Mouse (Mus musculus): ENCODE data around the gene 5730596B20Rik. TPM values are rescaled to one million over a fixed set of nuclear protein-coding genes. Genes with fewer than 3 reads are reported as not detected.

The 5730596B20Rik gene
- total RNA-seq, 2 experiments from 2014 or later, result not detected

DNA sequence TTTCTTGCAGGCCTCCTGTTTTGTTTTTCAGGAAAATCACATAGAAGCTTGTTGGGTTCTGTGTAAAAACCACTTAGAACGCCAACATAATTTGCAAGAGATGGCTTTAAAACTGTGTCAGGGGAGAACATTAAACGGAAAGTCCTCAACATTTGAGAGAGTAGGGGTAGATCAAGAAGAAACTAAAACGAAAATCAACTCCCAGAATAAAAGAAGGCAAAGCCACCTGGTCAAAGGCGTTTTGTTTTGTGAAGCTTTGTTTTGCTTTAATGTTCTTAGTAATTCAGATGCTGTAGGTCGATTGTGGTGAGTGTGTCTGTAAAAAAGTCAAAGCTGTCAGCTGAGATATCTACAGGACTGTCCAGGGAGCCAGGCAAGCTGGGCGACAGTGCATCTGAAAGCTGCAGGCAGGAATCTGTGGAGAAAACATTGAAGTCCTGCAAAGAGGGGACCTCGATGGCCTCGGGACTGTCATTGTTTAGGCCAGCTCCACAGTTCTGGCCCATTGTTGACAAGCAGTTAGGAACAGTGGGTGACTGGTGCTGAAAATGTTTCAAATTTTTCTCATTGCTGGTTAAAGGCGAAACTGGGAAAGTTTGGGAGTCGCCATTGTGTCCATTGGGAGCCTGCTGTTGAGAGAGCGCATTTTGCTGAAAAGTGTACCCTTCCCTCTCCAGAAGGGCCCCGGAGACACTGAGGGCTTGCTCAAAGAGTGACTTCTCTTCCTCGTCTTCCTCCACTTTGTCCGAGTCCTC is 14.5 kb upstream of the 5730596B20Rik start:
- no peak for DNase-seq

DNA sequence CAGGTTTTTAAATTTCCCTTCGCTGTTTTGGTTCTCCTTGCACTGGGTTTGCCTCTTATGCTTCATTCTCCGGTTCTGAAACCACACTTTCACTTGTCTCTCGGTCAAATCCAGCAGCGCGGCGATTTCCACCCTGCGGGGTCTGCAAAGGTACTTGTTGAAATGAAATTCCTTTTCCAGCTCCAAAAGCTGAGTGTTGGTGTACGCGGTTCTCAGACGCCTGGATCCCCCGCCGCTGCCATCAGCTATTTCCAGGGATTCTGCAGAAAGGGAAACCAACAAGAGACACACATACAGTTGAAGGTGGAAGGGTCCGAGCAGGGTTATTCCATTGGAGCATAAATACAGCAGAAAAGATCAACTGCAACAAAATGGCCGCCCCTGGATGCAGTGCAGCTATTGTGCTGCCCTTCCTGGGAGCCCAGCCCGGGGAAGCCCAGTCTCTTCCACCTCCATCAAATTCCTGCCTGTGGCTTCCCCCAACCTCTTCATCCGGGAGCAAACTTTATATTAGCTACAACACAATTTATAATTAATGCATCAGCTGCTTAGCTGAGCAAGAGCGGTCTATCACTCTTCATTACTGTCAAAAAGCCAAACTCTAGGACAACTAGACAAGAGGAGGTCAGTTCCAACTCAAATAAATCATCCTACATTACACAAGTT is 13.8 kb upstream of the 5730596B20Rik start:
- no peak for DNase-seq

DNA sequence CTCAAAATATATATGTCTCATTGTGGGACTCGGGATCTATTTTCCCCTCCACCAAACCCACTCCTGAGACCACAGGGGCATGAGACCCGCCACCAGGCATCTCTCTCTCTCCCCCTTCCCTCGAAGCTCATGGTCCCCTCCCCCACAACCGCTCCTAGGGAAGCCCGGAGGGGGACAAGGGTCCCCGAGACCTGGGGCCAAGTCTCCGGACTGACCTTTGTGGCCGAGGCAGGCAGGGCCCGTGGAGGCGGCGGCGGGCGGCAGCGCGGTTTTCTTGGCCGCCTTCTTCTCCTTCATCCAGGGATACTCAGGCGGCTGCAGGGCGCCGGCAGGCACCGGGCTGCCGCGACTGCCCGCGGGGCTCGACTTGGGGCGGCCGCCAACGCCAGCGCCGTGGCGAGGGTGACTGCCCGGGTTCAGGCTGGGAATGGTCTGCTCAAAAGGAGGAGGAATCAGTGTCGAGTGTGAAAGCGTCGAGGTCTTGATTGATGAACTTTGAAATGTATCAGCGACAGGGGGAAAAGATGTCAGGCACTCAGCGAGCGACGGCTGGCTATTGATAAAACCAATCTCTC is 13.2 kb upstream of the 5730596B20Rik start:
- DNase-seq, result no peak

DNA sequence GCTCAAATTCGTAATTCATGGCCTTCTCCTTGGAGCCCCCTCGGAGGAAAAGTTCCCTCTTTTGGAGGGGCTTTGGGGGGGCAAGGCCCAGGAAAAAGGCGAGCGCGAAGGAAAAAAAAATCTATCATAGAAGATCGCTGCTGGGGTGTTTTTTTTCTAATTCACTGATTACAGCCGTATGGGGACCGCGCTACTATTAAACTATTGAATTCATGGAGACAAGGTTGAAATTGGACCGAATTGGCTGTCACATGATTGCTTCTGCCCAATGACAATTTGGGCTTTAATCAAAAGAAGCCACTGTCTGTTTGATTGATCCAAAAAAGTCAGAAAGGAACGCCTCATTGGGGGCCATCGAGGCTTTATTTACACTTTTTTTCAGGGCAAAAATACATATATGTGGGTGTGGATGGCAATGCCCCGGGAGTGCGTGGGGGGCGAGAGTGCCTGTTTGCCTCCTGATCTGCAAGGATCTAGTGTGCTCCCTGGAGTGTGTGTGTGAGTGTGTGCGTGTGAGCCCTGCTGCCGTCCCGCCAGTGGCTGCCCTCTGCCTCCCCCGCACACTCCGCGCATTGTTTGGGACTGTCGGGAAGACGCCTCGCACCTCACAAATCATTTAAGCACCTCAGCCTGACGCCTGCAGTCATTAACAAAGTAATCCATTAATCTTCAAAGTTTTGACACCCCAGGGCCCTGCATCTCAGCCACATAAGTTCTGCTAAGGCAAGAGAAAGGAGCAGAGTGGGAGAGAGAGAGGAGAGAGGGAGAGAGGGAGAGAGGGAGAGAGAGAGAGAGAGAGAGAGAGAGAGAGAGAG is 12.5 kb upstream of the 5730596B20Rik start, which contains the start of gene Hoxa2:
Gene Hoxa2 (minus strand): TSS at position 206 of the 815 bp plus-strand sequence.
- DNase-seq, result no peak

DNA sequence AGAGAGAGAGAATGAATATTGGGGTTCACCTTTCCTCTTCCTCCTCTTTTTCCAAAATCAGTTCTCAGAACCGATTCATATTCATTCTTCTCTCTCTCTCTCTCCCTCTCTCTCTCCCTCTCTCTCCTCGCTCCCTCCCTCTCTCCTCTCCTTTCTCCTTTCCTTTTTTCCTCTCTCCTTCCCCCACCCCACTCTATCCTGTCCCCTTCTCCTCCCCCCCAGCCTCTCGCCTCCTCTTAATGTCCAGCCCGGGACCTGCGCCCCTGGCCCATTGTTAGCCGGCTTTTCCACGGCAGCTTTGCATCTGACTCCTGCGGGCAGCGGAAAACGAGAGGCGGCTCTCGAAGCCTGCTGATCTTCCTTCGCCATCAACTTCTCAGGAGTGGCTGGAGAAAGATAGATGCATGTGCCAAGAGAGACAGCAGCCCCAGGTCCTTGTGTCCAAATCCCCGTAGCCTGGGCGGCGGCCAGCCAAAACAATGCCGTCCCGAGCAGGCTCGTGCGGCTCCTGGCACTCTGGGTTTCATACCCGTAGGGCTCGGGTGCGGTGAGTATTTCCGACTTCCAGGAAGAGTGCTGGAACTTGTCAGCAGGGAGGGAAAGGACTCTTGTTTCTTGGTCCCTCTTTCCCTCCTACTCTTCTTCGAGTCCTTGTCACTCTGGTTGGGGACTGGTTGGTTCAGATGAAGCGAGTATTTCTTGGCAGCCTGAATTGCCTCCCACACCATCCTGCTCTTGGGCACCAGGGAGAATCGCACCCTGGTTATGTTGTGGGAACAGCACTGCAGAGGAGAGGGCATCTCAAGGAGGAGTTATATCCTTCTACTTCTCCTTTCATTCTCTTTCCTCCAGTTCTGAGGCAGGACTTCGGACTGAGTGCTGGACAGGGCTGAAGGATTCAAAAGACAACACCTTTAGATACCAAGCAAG is 11.6 kb upstream of the 5730596B20Rik start:
- no peak for DNase-seq

DNA sequence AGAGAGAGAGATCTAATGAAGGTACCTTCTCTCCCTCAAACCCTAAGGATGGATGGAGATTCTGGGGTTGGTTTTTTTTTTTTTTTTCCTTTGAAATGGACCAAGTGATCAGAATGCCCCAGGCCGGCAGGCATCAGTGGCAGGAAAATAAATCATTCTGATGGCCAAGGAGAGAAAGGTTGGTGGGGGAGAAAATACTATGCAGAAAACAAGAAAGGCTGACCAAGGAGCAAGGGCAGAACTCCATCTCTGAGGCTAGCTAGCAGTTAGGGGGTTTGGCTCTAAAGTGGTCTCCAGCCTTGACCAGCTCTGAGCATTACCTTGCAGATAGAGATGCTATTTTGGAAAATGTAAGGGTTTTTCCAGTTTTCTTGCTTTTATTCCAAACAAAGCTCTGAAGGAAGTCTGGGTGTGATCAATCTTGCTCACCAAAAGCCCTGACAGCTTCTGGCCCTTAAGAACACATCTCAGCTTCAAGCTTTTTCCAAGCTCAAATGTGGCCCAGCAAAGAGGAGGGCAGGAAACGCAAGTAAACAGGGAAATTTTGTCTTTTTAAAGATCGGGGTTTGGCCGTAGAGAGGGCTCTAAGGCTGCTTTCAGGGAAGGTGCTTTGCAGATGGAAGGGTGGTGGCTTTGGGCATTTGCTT is 10.7 kb upstream of the 5730596B20Rik start:
- no peak for DNase-seq

DNA sequence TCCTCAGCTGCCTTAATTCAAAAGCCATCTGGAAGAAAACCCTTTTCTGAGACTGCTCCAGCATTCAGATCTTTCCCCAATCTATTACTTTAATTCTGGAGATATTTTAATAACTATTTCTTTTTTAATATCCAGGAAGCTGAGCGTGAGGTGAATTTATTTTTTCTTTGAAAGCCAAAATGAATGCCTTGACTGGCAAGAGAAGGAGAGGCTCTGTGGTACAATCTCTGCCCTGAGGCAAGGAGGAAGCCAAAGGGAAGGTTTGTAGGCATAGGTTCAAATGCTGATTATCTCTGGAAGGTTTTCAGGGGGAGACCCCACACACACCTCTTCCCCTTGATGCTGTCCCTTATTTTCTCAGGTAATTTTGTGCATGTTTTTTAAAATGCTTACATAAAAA is 10.1 kb upstream of the 5730596B20Rik start:
- no peak for DNase-seq

DNA sequence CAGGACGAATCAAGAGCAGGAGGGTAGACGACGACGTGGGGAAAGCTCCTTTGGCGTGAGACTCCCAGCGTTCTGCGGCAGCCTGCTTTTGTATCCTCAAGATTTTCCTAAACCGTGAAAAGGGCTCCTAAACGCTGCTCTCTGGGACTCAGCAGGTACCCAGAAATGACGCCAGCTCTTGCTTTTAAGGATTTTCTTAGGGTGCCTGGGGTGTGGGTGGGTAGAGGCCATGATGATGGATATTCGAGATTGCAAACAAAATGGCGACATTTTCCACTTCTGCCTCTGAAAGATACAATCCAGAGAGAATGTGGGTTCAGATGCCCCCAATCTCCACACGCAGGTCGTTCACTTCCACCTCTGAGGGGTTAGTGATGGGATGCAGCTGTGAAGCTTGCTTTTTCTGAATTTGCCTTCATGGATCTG is 9.5 kb upstream of the 5730596B20Rik start:
- DNase-seq, result no peak

DNA sequence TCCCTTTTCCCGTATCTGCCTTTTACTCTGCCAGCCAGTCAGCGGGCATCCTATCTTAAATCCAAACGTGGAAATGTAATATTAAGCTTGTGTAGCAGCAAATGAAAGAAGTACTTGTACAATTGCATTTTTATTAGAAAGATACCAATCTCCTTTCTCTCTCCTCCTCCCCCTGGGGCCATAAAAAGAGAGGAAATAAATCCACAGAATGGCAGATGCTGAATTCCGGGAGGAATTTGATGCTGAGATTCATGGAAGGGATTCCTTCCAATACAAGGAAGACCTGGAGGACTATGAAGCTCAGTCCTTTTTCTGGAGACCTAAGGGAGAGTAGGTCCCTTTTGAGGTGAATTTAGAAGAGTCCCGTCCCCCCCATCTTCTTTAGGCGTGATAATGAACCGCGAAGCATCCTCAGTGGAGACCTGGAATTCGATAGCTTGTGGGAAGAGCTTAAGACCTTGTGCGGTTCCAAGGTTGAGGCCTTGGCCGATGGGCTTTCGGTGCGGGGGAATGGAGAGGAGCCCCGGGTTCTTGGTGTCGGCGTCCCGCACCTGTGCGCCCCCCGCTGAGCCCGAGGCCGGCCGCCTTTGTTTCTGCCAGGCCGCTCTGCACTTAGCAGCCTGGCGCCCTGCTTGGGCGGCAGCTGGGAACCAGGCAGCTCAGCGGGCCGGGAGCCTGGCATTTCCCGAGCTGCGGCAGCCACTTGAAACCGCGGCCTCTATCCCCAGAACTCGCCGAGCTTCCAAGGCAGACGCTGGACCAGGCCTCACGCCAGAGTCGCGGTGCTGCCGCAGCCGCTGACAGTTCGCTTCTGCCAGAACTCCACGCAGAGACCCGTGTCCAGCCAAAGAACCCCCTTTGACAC is 8.9 kb upstream of the 5730596B20Rik start:
- DNase-seq, result no peak

DNA sequence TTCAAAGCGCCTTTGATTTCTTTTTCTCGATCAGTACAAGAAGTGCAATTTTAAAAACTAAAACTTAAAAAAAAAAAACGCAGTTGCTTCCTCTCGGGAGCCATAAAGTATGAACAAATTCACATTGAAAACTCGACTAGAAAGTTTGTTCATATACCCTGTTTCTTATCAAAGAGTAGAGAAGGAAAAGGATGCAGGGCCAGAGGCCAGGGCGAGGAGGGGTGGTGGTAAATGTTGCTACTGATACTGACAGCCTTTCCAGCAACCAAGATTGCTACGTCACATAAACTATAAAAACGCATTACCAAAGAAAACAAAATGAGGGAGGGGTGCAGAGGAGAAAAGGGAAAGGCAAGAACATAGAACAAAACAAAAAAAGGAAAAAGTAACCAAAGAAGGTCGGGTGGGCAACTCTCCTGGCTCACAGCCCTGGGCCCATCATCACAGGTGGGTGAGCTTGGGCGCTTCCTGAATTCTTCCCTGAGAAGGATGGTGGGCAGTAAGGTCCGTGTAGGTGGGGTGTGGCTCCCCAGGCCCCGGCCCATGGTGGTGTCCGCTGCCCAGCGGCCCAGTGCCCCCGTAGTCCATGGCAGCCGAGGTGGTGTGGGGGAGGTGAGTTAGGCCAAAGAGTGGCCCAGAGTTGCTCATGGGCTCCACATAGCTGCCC is 7.7 kb upstream of the 5730596B20Rik start:
- DNase-seq, result no peak

DNA sequence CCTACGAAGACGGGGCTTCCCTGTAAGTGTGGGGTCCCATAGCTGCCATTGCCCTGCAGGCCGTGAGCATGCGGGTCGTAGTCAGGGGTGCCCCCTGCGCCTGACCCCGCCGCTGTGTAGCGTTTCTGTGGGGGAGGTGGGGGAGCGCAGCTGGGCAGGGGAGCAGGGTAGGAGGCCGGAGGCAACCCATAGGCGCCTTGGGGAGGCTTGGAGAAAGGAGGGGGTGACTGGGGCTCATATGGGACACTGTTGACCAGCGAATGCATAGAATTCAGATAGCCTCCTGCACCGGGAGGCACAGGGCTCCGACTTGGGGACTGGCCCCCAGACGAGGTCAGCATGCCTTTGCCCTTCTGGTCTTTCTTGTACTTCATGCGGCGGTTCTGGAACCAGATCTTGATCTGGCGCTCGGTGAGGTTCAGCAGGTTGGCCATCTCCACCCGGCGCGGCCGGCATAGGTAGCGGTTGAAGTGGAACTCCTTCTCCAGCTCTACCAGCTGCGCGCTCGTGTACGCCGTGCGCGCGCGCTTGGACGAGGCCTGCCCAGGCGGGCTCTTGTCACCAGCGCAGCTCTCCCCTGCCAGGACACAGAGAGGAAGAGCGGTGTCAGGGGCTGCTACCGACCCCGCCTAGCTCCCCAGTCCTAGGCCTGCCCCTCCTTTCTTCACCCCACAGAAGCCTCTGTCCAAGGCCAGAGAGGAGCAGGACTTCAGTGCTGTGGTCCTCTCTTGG is 7.0 kb upstream of the 5730596B20Rik start:
- no peak for DNase-seq

DNA sequence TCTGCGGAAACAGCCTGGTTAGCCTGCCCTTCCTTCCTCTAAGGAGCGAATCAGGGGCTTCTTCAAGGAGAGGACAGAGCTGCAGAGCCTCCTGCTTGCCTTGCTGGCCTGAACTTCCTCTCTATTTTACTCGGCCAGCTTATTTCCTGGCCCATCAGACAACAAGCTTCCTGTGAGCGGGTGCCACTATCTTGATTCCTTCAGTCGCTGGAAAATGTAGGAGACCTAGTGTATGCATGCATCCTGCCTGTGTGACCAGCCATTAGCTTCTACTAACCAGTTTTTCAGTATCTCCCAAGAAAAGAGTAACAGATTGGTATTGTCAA is 6.4 kb upstream of the 5730596B20Rik start:
- DNase-seq, result no peak

DNA sequence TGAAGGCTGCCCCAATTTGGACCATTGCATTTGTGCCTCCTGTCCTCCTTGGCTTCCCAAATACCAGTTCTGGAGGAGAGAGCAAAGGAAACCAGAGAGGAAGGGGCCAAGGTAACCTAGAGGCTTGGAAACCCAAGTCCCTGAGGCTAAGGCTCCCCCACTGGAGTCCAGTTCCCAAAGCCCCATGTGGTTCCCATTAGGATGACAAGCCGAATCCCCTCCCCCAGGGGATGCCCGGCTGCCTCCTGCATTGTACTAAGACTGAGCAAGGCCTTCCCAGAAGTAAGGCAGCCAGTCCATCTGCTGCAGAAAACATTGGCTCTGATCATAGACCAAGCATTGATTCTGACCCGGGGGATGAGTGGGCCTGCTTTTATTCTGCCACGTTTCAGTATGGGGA is 6.0 kb upstream of the 5730596B20Rik start:
- DNase-seq, result no peak

DNA sequence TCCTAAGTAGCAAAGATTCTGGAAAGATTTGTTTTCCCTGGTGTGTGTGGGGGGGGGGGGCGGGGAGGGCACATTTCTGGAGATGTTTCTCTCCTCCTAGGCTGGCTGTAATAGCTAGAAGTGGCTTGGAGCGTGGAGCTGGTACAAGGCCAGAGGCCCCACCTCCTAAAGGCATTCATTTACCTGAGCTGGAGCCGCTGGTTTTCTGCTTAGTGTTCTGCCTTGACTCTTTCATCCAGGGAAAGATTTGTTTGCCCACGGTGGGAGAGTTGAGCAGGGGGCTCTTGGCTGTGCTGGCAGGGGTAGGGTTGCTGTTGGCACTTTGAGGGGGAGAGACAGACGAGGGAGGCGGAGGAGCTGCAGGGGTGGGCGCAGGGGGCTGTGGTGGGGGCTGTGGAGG is 5.4 kb upstream of the 5730596B20Rik start:
- DNase-seq, result no peak

DNA sequence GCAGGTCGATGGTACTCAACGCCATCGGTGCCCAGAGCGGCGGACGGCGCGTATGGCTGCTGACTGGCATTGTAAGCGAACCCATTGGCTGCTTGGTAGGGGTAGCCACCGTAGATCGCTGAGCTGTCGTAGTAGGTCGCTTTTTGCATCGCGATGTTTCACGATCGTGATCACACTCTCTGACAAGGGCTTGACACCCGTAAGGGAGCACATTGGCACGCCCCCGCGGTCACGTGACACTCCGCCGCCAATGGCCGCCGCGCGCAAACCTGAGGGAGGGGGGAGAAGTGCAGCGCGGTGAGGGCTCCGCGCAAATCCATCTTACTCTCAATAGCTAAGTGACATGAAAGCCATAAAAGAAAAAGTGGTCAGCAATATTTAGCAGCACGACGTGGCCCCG is 4.8 kb upstream of the 5730596B20Rik start:
- DNase-seq, result peak; percentile 54 to 72

DNA sequence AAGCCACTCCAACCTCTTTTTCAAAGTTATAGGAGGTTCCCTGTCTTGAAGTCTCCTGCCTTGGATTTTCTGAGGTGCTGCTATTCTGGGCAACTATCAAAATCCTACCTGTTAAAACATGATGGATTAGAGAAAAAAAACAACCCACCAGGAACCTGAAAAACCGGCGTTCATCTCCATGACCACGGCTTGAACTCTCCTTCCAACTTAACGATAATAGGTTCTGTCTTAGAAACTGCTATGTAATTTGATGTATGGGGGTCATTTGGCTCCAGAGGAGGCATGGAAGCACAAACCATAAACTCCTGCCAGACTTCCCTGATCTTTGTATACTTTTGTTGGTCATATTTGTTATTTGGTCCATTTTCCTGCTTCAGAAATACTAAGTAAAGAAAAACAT is 3.6 kb upstream of the 5730596B20Rik start:
- DNase-seq, result no peak

DNA sequence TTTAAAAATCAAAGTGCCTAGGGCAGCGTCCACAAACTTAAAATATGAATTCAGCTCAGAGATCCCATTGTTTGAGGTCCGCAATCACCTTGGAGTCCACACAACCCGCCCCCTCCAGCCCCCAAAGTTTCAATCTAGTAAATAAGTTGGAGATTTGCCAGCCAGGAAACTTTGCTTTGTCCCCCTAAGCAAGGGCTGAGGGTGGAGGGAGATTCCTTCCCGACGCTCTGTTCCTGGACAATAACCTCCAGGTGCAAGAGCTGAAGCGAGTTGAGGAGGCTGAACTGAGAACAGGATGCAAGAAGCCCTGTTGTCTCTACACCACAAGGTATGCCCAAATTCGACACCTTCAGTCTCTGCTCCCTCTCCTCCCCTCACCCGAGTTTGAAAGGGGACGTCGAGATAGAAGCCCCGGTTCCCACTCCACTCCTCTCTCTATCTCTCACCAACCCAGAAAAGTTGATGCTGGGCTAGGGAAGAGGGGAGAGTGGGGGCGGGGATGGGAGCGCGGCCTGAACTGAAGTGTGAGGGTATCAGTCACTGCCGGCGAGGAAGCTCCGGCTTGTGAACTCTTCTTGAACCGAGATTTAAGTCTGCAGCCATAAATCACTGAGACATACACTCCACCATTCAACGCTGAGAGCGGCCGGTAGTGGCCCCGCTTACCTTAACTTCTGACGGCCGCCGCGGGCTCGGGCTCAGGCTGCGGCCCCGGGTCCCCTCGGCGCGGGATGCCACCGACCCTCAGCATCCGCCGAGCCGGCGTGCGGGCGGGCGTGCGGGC is 2.1 kb upstream of the 5730596B20Rik start:
- no peak for DNase-seq

DNA sequence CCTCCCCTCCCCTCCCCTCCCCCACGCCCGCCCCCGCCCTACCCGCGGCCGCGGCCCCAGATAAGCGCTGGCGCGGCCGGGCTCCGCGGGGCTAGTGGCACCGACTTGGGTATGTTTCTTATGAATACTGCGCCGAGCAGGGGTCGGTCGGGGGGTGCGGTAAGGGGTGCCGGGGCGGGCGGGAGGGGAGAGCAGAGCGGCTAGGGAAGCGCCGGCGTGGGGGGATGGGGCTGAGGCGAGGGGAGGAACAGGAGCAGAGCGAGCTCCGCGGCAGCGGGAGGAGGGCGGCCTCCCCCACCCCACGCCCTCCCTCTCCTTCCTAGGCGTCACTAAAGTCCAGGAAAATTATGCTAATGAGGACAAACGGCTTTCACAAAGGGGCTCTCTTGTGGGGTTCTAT is 1.4 kb upstream of the 5730596B20Rik start:
- no peak for DNase-seq

All from heart, adult 18-20 months (tissue).